Mouse (Mus musculus): Measurements from ENCODE around the gene Ankrd34a. TPM values are rescaled to one million over a fixed set of nuclear protein-coding genes. Genes with fewer than 3 reads are reported as not detected.

The Ankrd34a gene
- total RNA-seq, 2 experiments from 2014 or later = 1.9 to 2.4 TPM

GRCm38 (mm10) chr3:96576690-96577541 lies 19.5 kb upstream of the Ankrd34a start, which contains the start of gene Gm16253:
Gene Gm16253 (plus strand): TSS chr3:96576984.
- intact Hi-C loops (cut with DNase I) = loop anchor here (1.0 kb wide), 1 partner anchor 20 kb away; the partner anchor contains the start of gene Txnip
- DNase-seq (ENCODE audit: low spot score) = peak; percentile 95

GRCm38 (mm10) chr3:96577566-96577965 lies 18.9 kb upstream of the Ankrd34a start:
- no peak for DNase-seq (ENCODE audit: low spot score)
- intact Hi-C loops (cut with DNase I) = no loop called here

GRCm38 (mm10) chr3:96578561-96579238 lies 17.7 kb upstream of the Ankrd34a start:
- intact Hi-C loops (cut with DNase I) = no loop called here
- no peak for DNase-seq (ENCODE audit: low spot score)

GRCm38 (mm10) chr3:96579239-96579750 lies 17.1 kb upstream of the Ankrd34a start:
- DNase-seq (ENCODE audit: low spot score) = no peak
- intact Hi-C loops (cut with DNase I) = no loop called here

GRCm38 (mm10) chr3:96579885-96580454 lies 16.5 kb upstream of the Ankrd34a start:
- intact Hi-C loops (cut with DNase I) = loop anchor here (1.0 to 10.0 kb wide), 4 partner anchors 29 to 75 kb away; no protein-coding TSS in a partner anchor
- DNase-seq (ENCODE audit: low spot score) = peak; percentile 81

- intact Hi-C loops (cut with DNase I) = loop anchor here (10.0 kb wide), 1 partner anchor 76 kb away; no protein-coding TSS in a partner anchor
Measured at GRCm38 (mm10) chr3:96581141-96581540, 15.3 kb upstream of the Ankrd34a start.

GRCm38 (mm10) chr3:96581771-96582515 lies 14.5 kb upstream of the Ankrd34a start:
- intact Hi-C loops (cut with DNase I) = loop anchor here (10.0 kb wide), 1 partner anchor 77 kb away; no protein-coding TSS in a partner anchor

More at GRCm38 (mm10) chr3:96581141-96581540, 15.3 kb upstream of the Ankrd34a start:
- DNase-seq (ENCODE audit: low spot score) = no peak

GRCm38 (mm10) chr3:96583386-96583785 lies 13.1 kb upstream of the Ankrd34a start:
- intact Hi-C loops (cut with DNase I) = loop anchor here (10.0 kb wide), 1 partner anchor 79 kb away; no protein-coding TSS in a partner anchor
- DNase-seq (ENCODE audit: low spot score) = no peak

More at GRCm38 (mm10) chr3:96581771-96582515, 14.5 kb upstream of the Ankrd34a start:
- DNase-seq (ENCODE audit: low spot score) = no peak

- intact Hi-C loops (cut with DNase I) = no loop called here
- DNase-seq (ENCODE audit: low spot score) = no peak
Measured at GRCm38 (mm10) chr3:96590657-96591056, 5.8 kb upstream of the Ankrd34a start.

GRCm38 (mm10) chr3:96593374-96593773 lies 3.1 kb upstream of the Ankrd34a start:
- no peak for DNase-seq (ENCODE audit: low spot score)
- intact Hi-C loops (cut with DNase I) = no loop called here

GRCm38 (mm10) chr3:96593790-96594560 lies 2.5 kb upstream of the Ankrd34a start, which contains the start of gene Polr3gl:
Gene Polr3gl (minus strand): TSS chr3:96594181.
- intact Hi-C loops (cut with DNase I) = no loop called here
- peak; percentile 92 for DNase-seq (ENCODE audit: low spot score)

GRCm38 (mm10) chr3:96594851-96595250 lies 1.6 kb upstream of the Ankrd34a start:
- no peak for DNase-seq (ENCODE audit: low spot score)
- intact Hi-C loops (cut with DNase I) = no loop called here

GRCm38 (mm10) chr3:96595661-96596060 lies 775 bp upstream of the Ankrd34a start:
- DNase-seq (ENCODE audit: low spot score) = no peak
- intact Hi-C loops (cut with DNase I) = no loop called here

- intact Hi-C loops (cut with DNase I) = no loop called here
- DNase-seq (ENCODE audit: low spot score) = no peak
Measured at GRCm38 (mm10) chr3:96596855-96597254, 419 bp downstream of the Ankrd34a start.

- DNase-seq (ENCODE audit: low spot score) = no peak
- intact Hi-C loops (cut with DNase I) = no loop called here
Measured at GRCm38 (mm10) chr3:96597435-96597891, 1.0 kb downstream of the Ankrd34a start.

GRCm38 (mm10) chr3:96598156-96599068 lies 2.0 kb downstream of the Ankrd34a start:
- intact Hi-C loops (cut with DNase I) = no loop called here
- peak; percentile 73 for DNase-seq (ENCODE audit: low spot score)

- no peak for DNase-seq (ENCODE audit: low spot score)
- intact Hi-C loops (cut with DNase I) = no loop called here
Measured at GRCm38 (mm10) chr3:96599069-96599393, 2.6 kb downstream of the Ankrd34a start.

- intact Hi-C loops (cut with DNase I) = no loop called here
- DNase-seq (ENCODE audit: low spot score) = no peak
Measured at GRCm38 (mm10) chr3:96599411-96599810, 3.0 kb downstream of the Ankrd34a start.
